Mouse (Mus musculus): ENCODE measurements around the gene Plcb3. TPM values are rescaled to one million over a fixed set of nuclear protein-coding genes. Genes with fewer than 3 reads are reported as not detected.

Gene Plcb3
- polyA plus RNA-seq, 1 experiment = 14.6 TPM

GRCm38 (mm10) chr19:6936299-6936698, 40.0 kb downstream of the Plcb3 start:
- no peak for TF ChIP-seq POLR2A (IDR thresholded peaks at IDR 0.05; ENCODE audit: borderline replicate concordance, control insufficient read depth, low read depth, low read length)
- TF ChIP-seq CTCF (IDR thresholded peaks at IDR 0.05; ENCODE audit: control insufficient read depth, insufficient read depth, low read length) = peak; percentile 61
- H3K4me1 ChIP-seq (ENCODE audit: control insufficient read depth, insufficient read depth, low read length) = peaks cover 2% of the 10 kb centered on the region
- WGBS = 31% methylated on average over 3 of the region's 3 CpGs
- no peak overlapping the region for H3K27ac ChIP-seq (ENCODE audit: control insufficient read depth, insufficient read depth, low read depth, low read length, poor library complexity)
- H3K4me3 ChIP-seq (replicated peaks; ENCODE audit: control insufficient read depth, low read depth, low read length) = no peak overlapping the region

GRCm38 (mm10) chr19:6934195-6934977, 41.9 kb downstream of the Plcb3 start, which contains the start of gene Kcnk4:
Gene Kcnk4, minus strand, starts transcription at chr19:6934515.
- Histone ChIP-seq H3K4me3 (replicated peaks; ENCODE audit: control insufficient read depth, low read depth, low read length) (no peak within 1 kb of the TSS), H3K27ac (ENCODE audit: control insufficient read depth, insufficient read depth, low read depth, low read length, poor library complexity) (no peak within 1 kb of the TSS), H3K4me1 (ENCODE audit: control insufficient read depth, insufficient read depth, low read length) (peaks cover 2% of the 10 kb centered on the region; the same call in 1 of the 2 replicates)
- whole genome bisulfite sequencing = 23% methylated on average over 23 of the region's 23 CpGs
- TF ChIP-seq CTCF (IDR thresholded peaks at IDR 0.05; ENCODE audit: control insufficient read depth, insufficient read depth, low read length) (no peak), POLR2A (IDR thresholded peaks at IDR 0.05; ENCODE audit: borderline replicate concordance, control insufficient read depth, low read depth, low read length) (no peak)

DNA sequence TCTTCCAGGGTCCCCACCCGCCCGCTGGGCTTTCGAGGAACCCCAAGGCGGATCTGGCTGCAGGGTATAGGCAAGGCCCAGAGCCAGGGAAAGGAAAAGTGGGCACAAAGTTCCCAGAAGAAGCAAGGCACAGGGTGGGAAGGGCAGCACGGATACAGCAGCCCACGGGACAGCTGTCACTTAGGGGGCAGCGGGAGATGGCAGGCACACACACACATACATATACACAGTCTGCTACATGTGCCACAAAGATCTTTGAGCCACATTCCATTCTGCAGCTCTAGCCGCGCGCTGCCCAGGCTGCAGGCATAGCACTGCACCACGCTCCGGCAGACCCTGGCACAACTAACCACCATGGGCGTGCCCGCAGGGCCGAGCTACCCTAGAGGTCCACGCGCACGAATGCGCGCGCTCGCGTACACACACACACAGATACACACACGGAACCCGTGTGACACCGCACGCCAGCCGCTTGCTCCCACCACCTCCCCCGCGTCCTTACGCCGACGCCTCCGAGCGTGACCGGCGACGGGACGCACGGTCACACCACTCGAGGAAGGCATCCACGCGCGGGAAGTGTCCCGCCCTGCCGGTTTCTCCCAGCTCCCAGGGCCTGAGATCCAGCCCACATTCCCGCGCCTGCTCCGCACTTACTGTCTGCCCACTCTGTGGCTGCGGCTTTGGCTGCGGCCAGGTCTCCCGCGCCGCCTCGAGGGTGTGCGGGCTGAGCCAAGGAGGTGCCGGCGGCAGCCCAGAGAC, 42.7 kb downstream of the Plcb3 start:
- H3K4me1 ChIP-seq (ENCODE audit: control insufficient read depth, insufficient read depth, low read length) = peaks cover 2% of the 10 kb centered on the region; the same call in 1 of the 2 replicates
- TF ChIP-seq POLR2A (IDR thresholded peaks at IDR 0.05; ENCODE audit: borderline replicate concordance, control insufficient read depth, low read depth, low read length) = no peak
- TF ChIP-seq CTCF (IDR thresholded peaks at IDR 0.05; ENCODE audit: control insufficient read depth, insufficient read depth, low read length) = no peak
- H3K27ac ChIP-seq (ENCODE audit: control insufficient read depth, insufficient read depth, low read depth, low read length, poor library complexity) = no peak overlapping the region
- H3K4me3 ChIP-seq (replicated peaks; ENCODE audit: control insufficient read depth, low read depth, low read length) = no peak overlapping the region
- WGBS = 5% methylated on average over 58 of the region's 58 CpGs

GRCm38 (mm10) chr19:6933102-6933435, 43.2 kb downstream of the Plcb3 start:
- no peak overlapping the region for H3K4me3 ChIP-seq (replicated peaks; ENCODE audit: control insufficient read depth, low read depth, low read length)
- TF ChIP-seq POLR2A (IDR thresholded peaks at IDR 0.05; ENCODE audit: borderline replicate concordance, control insufficient read depth, low read depth, low read length) = no peak
- no peak for TF ChIP-seq CTCF (IDR thresholded peaks at IDR 0.05; ENCODE audit: control insufficient read depth, insufficient read depth, low read length)
- WGBS = 45% methylated on average over 4 of the region's 4 CpGs
- peaks cover 2% of the 10 kb centered on the region; the same call in 1 of the 2 replicates for H3K4me1 ChIP-seq (ENCODE audit: control insufficient read depth, insufficient read depth, low read length)
- no peak overlapping the region for H3K27ac ChIP-seq (ENCODE audit: control insufficient read depth, insufficient read depth, low read depth, low read length, poor library complexity)

DNA sequence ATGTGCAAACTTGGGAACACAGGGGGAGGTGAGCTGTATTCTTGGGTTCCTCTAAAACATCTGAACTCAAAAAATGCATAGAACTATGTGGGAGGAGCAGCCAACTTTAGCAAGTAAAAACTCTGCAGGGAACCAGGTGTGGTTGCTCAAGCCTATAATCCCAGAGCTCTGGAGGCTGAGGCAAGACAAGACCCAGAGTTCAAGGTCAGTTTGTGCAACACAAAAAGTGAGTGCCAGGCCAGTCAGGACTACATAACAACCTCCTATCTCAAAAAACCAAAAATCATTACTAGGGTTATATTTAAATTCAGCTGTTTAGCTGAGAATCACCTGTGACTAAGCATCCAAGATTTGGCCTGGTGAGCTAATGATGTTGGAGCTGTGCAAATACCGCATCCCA, 44.3 kb downstream of the Plcb3 start:
- Histone ChIP-seq H3K4me1 (ENCODE audit: control insufficient read depth, insufficient read depth, low read length) (peaks cover 2% of the 10 kb centered on the region; the same call in 1 of the 2 replicates), H3K27ac (ENCODE audit: control insufficient read depth, insufficient read depth, low read depth, low read length, poor library complexity) (no peak overlapping the region), H3K4me3 (replicated peaks; ENCODE audit: control insufficient read depth, low read depth, low read length) (no peak overlapping the region)
- WGBS = 60% methylated on average over 1 of the region's 1 CpGs
- TF ChIP-seq CTCF (IDR thresholded peaks at IDR 0.05; ENCODE audit: control insufficient read depth, insufficient read depth, low read length) (no peak), POLR2A (IDR thresholded peaks at IDR 0.05; ENCODE audit: borderline replicate concordance, control insufficient read depth, low read depth, low read length) (no peak)

DNA sequence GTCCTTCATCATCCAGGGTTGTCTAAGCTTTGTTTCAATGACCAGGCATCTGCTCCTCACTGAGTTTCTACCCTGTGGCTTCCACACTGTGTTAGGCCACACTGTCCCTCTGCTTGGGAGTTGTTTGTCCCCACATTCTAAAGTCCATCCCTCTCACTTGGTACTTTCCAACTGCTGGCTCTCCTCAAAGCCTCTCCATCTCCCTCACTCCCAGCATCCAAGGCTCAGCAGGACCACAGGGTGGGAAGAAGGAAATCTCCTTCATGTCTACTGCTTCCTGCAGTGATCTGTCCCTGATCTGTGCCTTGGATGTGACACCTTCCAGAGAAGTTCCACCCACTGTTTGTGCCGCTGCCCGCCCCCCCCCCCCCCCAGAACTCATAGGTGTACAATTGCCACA, 45.3 kb downstream of the Plcb3 start:
- WGBS = 32% methylated on average over 2 of the region's 2 CpGs
- Histone ChIP-seq H3K27ac (ENCODE audit: control insufficient read depth, insufficient read depth, low read depth, low read length, poor library complexity) (no peak overlapping the region), H3K4me1 (ENCODE audit: control insufficient read depth, insufficient read depth, low read length) (peaks cover 2% of the 10 kb centered on the region), H3K4me3 (replicated peaks; ENCODE audit: control insufficient read depth, low read depth, low read length) (no peak overlapping the region)
- TF ChIP-seq POLR2A (IDR thresholded peaks at IDR 0.05; ENCODE audit: borderline replicate concordance, control insufficient read depth, low read depth, low read length) = no peak
- TF ChIP-seq CTCF (IDR thresholded peaks at IDR 0.05; ENCODE audit: control insufficient read depth, insufficient read depth, low read length) = no peak

- TF ChIP-seq POLR2A (IDR thresholded peaks at IDR 0.05; ENCODE audit: borderline replicate concordance, control insufficient read depth, low read depth, low read length) (no peak), CTCF (IDR thresholded peaks at IDR 0.05; ENCODE audit: control insufficient read depth, insufficient read depth, low read length) (no peak)
- no peak overlapping the region for H3K27ac ChIP-seq (ENCODE audit: control insufficient read depth, insufficient read depth, low read depth, low read length, poor library complexity)
- no peak overlapping the region for H3K4me3 ChIP-seq (replicated peaks; ENCODE audit: control insufficient read depth, low read depth, low read length)
- 15% methylated on average over 9 of the region's 9 CpGs for WGBS
- H3K4me1 ChIP-seq (ENCODE audit: control insufficient read depth, insufficient read depth, low read length) = peaks cover 2% of the 10 kb centered on the region; the same call in 1 of the 2 replicates
Observed at GRCm38 (mm10) chr19:6928080-6928479, 48.2 kb downstream of the Plcb3 start.

DNA sequence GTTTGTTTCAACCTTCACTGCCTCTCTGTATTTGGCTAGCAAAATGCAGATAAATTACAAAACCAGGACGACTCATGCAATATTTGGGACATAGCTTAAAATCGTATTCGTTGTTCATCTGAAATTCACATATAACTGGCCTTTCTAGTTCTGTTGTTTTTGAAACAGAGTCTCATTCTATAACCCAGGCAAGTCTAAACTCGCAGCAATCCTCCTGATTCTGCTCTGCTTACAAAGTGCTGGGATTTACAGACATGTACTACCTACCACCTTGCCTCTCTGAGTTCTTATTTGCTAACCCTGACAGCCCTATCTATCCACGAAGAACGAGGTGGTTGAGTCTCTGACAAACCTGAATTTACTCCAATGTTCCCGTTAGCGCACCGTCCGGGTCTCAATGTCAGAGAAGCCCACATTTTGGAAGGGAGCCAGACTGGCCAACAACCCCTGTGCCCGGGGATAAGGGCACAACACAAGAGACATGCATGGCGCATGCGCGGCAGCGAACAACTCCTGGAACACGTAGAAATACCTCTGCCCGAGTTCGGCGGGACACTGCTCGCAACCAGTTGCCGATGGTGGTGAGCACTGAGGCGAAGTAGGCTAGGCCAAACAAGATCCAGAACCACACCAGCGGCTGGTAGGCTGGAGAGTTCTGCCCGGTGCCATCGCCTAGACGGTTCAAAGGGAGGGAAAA, 49.6 kb downstream of the Plcb3 start:
- TF ChIP-seq POLR2A (IDR thresholded peaks at IDR 0.05; ENCODE audit: borderline replicate concordance, control insufficient read depth, low read depth, low read length) = no peak
- H3K4me1 ChIP-seq (ENCODE audit: control insufficient read depth, insufficient read depth, low read length) = peaks cover 4% of the 10 kb centered on the region; the same call in 1 of the 2 replicates
- H3K27ac ChIP-seq (ENCODE audit: control insufficient read depth, insufficient read depth, low read depth, low read length, poor library complexity) = no peak overlapping the region
- no peak overlapping the region for H3K4me3 ChIP-seq (replicated peaks; ENCODE audit: control insufficient read depth, low read depth, low read length)
- 13% methylated on average over 26 of the region's 26 CpGs for WGBS

All from bone marrow, adult 2 months (tissue).